Mouse (Mus musculus) midbrain, embryonic 12.5 days (tissue): ENCODE measurements around the gene Fgfr4. TPM values are rescaled to one million over a fixed set of nuclear protein-coding genes. Genes with fewer than 3 reads are reported as not detected.

Experiments used
- ATAC-seq: fragments of 200-750 bp; cut with Nextera tagmentation; 2 replicates; pipeline ENCODE4 v1.8.0; 2017; ENCODE audit warnings: low read depth, moderate TSS enrichment, moderate library complexity; ENCODE audit not compliant: low FRiP score
- H3K27ac ChIP-seq: fragments of 300-500 bp; sonication (generic); replicated peaks from 2 replicates; pipeline ENCODE4 v1.5.1; 2016; ENCODE audit warnings: mild to moderate bottlenecking
- H3K27me3 ChIP-seq: fragments of 300-500 bp; sonication (generic); 2 replicates; pipeline ENCODE4 v1.6.1; 2016; ENCODE audit warnings: mild to moderate bottlenecking
- H3K36me3 ChIP-seq: fragments of 300-500 bp; sonication (generic); 2 replicates; pipeline ENCODE4 v1.6.1; 2016
- H3K4me1 ChIP-seq: fragments of 300-500 bp; sonication (generic); 2 replicates; pipeline ENCODE4 v1.6.1; 2016
- H3K4me2 ChIP-seq: fragments of 300-500 bp; sonication (generic); replicated peaks from 2 replicates; pipeline ENCODE4 v1.6.1; 2016; ENCODE audit warnings: mild to moderate bottlenecking, moderate library complexity
- H3K4me3 ChIP-seq: fragments of 300-500 bp; sonication (generic); 2 replicates; pipeline ENCODE4 v1.5.1; 2016; ENCODE audit warnings: mild to moderate bottlenecking
- H3K9ac ChIP-seq: fragments of 300-500 bp; sonication (generic); replicated peaks from 2 replicates; pipeline ENCODE4 v1.6.1; 2016; ENCODE audit warnings: mild to moderate bottlenecking, moderate library complexity
- H3K9me3 ChIP-seq: fragments of 300-500 bp; sonication (generic); 2 replicates; pipeline ENCODE4 v1.6.1; 2016; ENCODE audit warnings: mild to moderate bottlenecking
- WGBS: fragments of 180-500 bp; shearing (Covaris S2); methylation state at CpG from one replicate; pipeline ENCODE4 v1.1.7; 2016; 5-methylcytosine and 5-hydroxymethylcytosine counted together
- polyA plus RNA-seq: library from polyadenylated mRNA; unstranded; fragments of >200 nt; fragmentation: Nextera tagmentation; extraction: Ambion mirVana; gene quantifications from 2 replicates; pipeline ENCODE4 v1.2.1, GENCODE M21; 2016

Gene Fgfr4
- polyA plus RNA-seq: 0.37 and 0.70 TPM in 2 replicates

DNA sequence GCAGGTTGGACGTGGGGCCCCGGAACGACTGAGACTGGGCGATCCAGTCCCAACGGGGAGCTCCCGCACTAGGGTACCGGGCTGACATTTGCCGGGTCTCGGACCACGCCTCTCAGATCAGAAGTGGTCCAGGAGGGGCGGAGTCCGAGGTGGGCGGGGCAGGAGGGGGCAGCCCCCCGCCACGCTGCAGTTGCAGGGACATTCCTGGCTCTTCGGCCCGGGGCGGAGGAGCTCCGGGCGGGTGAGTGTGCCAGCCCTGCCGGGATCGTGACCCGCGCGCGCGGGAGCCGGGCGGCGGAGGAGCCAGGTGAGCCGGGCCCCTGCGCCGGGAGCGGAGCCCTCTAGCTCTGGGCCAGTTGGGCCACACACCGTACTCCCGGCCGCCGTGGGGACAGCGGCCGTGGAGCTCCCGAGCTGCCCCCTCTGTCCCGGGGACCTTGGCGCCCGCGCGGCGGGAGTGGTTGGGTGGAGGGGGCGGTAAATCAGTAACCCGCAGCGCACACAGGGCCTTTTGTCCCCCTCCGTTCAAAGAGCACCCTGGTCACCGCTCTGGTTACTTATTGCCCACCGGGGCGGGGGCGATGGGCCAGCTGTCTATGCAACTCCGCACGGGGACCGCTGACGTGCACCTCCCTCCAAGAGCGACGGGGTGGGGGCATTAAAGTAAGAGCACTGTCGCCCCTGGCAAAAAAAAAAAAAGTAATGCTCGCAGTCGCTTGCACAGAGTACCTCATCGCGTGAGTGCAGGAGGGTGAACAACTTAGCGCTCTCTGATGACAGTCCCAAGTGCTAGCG is at the start of gene Fgfr4:
Gene Fgfr4, plus strand, starts transcription at position 20 of the 795 bp plus-strand sequence.
- H3K27ac ChIP-seq: no peak within 1 kb of the TSS
- H3K4me2 ChIP-seq: peak within 1 kb of the TSS; percentile 91
- H3K27me3 ChIP-seq: peaks cover 54% of the 10 kb centered on the region

GRCm38 (mm10) chr13:55103351-55103750 is 49.1 kb upstream of the Fgfr4 start:
- ATAC-seq: no peak
- Histone ChIP-seq H3K36me3 (peaks cover 8% of the 10 kb centered on the region; the same call in 1 of the 2 replicates), H3K9ac (no peak overlapping the region), H3K9me3 (peaks cover 3% of the 10 kb centered on the region; the same call in 1 of the 2 replicates), H3K4me1 (peaks cover 19% of the 10 kb centered on the region), H3K4me2 (no peak overlapping the region), H3K4me3 (no peak overlapping the region), H3K27me3 (no peaks in the 10 kb centered on the region), H3K27ac (no peak overlapping the region)
- WGBS: 79% methylated on average over 2 of the region's 2 CpGs

More for the DNA sequence above, at the start of gene Fgfr4:
- Histone ChIP-seq H3K9me3 (no peaks in the 10 kb centered on the region), H3K4me1 (peaks cover 9% of the 10 kb centered on the region), H3K9ac (peak within 1 kb of the TSS; percentile 57), H3K36me3 (no peaks in the 10 kb centered on the region), H3K4me3 (peak within 1 kb of the TSS; percentile 52)
- peak; percentile 54 for ATAC-seq
- WGBS: 2% methylated on average over 65 of the region's 68 CpGs

DNA sequence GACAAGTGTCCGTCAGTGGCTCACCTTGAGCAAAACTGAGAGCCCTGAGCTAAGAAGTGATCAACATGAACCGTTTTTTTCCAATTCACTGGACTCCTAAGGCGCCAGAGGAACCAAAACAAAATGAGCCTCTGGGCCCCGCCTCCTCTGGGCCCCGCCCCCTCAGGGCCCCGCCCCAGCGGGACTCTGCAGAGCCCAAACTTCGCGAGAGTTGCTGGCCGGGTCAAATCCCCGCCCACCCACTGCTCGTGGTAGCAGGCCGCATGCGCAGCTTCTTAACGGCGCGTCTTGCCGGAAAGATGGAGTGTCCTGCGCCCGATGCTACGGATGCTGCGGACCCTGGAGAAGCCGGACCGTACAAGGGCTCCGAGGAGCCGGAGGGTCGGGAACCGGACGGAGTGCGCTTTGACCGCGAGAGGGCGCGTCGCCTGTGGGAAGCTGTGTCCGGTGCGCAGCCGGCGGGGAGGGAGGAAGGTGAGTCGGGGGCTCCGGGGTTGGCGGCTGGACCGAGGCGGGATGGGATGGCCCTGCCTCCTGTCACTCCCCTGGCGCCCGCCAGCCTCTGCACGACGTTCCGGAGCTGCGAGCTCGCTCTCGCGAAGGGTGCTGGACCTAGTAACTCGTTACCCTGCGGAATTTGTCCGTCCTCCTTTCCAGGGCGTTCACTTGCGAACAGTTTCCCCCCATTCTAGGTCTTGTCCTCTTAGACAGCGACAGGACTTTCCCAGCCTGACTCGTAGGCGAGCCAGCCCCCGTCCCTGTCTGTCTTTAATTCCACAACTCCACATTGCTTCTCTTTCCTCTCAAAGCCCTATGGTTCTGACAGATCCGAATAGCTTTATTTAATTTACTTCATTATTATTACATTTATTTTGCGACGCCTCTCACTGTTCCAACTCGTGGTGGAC is 47.1 kb upstream of the Fgfr4 start, which contains the start of gene Zfp346:
Gene Zfp346, plus strand, starts transcription at position 267 of the 908 bp plus-strand sequence.
- Histone ChIP-seq H3K36me3 (peaks cover 8% of the 10 kb centered on the region; the same call in 1 of the 2 replicates), H3K4me2 (peak within 1 kb of the TSS; percentile 83), H3K9me3 (peaks cover 3% of the 10 kb centered on the region; the same call in 1 of the 2 replicates), H3K27ac (peak within 1 kb of the TSS; percentile 88), H3K4me3 (peak within 1 kb of the TSS; percentile 84), H3K9ac (peak within 1 kb of the TSS; percentile 91), H3K27me3 (no peaks in the 10 kb centered on the region), H3K4me1 (peaks cover 12% of the 10 kb centered on the region)
- 1% methylated on average over 65 of the region's 66 CpGs for WGBS
- peak; percentile 94 for ATAC-seq

DNA sequence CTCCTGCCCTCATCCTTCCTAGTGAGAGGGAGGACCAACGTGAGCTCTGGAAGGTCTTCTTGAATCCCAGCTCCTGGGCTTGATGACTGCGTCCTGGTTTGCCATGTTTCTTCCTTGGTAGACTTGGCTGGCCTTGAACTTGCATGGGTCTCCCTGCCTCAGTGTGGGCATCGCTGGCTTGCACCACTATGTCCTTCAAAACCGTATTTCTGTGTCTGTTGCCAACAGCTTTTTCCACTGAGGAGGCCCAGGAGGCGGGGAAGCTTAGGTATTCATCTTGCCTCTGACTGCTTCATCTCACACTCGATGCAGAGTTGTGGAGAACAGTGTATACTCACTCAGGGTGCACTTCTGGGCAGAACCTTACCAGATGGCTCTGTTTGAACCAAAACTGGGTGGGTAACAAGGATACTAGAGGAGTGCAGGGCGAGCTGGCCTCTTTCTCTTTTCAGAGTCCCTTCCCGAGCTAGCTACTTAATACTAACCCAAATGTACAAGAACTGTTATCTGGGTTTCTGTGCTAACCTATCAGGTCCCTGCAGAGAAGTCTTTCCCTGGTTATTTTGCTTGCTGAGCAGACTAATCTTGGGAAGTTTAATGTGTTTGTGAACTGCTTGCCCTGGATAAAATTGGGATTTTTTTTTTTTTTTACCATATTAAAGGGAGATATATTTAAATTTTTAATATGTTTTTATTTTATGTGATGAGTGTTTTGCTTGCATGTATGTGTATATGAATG is 46.3 kb upstream of the Fgfr4 start:
- Histone ChIP-seq H3K9me3 (peaks cover 3% of the 10 kb centered on the region; the same call in 1 of the 2 replicates), H3K36me3 (peaks cover 8% of the 10 kb centered on the region; the same call in 1 of the 2 replicates), H3K9ac (peak overlapping the region; percentile 91), H3K4me2 (peak overlapping the region; percentile 83), H3K4me1 (peaks cover 12% of the 10 kb centered on the region), H3K27ac (no peak overlapping the region), H3K4me3 (peak overlapping the region; percentile 84), H3K27me3 (no peaks in the 10 kb centered on the region)
- no peak for ATAC-seq
- WGBS: 20% methylated on average over 8 of the region's 8 CpGs

- Histone ChIP-seq H3K4me1 (peaks cover 12% of the 10 kb centered on the region), H3K36me3 (peaks cover 8% of the 10 kb centered on the region; the same call in 1 of the 2 replicates), H3K27me3 (no peaks in the 10 kb centered on the region), H3K4me2 (no peak overlapping the region), H3K4me3 (no peak overlapping the region), H3K9me3 (no peaks in the 10 kb centered on the region), H3K27ac (no peak overlapping the region), H3K9ac (no peak overlapping the region)
- WGBS: 95% methylated on average over 4 of the region's 4 CpGs
- ATAC-seq: no peak
These were observed 45.3 kb upstream of the Fgfr4 start for GRCm38 (mm10) chr13:55107116-55107515.

DNA sequence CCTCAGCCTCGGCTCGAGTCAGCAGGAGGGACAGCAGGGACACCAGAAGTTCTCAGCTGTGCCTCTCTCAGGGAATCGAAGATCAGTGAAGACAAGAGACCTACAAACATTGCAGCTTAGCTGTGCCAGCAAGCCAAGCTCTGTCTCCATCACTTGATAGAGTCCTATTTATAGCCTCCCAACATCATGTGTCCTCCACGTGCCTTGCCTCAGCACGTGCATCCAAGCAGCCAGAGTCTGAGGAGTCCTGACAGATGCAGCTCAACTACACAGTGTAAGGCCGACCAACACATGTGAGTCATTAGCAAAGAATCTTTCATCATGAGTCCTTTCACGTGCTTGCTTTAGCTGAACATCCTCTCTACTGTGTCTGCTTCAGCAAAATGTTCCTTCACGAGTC is 44.7 kb upstream of the Fgfr4 start:
- no peak overlapping the region for H3K4me3 ChIP-seq
- H3K27ac ChIP-seq: no peak overlapping the region
- no peak overlapping the region for H3K4me2 ChIP-seq
- no peaks in the 10 kb centered on the region for H3K27me3 ChIP-seq
- WGBS: 91% methylated on average over 8 of the region's 8 CpGs
- peaks cover 12% of the 10 kb centered on the region for H3K4me1 ChIP-seq
- peaks cover 8% of the 10 kb centered on the region; the same call in 1 of the 2 replicates for H3K36me3 ChIP-seq
- H3K9me3 ChIP-seq: no peaks in the 10 kb centered on the region
- no peak overlapping the region for H3K9ac ChIP-seq
- no peak for ATAC-seq

GRCm38 (mm10) chr13:55114375-55114774 is 38.1 kb upstream of the Fgfr4 start:
- Histone ChIP-seq H3K4me1 (no peaks in the 10 kb centered on the region), H3K4me3 (no peak overlapping the region), H3K36me3 (peaks cover 52% of the 10 kb centered on the region), H3K9me3 (no peaks in the 10 kb centered on the region), H3K9ac (no peak overlapping the region), H3K27ac (no peak overlapping the region), H3K27me3 (no peaks in the 10 kb centered on the region), H3K4me2 (no peak overlapping the region)
- no peak for ATAC-seq
- 89% methylated on average over 6 of the region's 6 CpGs for WGBS

GRCm38 (mm10) chr13:55124903-55125302 is 27.5 kb upstream of the Fgfr4 start:
- ATAC-seq: no peak
- Histone ChIP-seq H3K4me3 (no peak overlapping the region), H3K4me1 (no peaks in the 10 kb centered on the region), H3K9ac (no peak overlapping the region), H3K4me2 (no peak overlapping the region), H3K27ac (no peak overlapping the region), H3K9me3 (no peaks in the 10 kb centered on the region), H3K36me3 (peaks cover 53% of the 10 kb centered on the region), H3K27me3 (no peaks in the 10 kb centered on the region)
- 97% methylated on average over 6 of the region's 6 CpGs for WGBS

- Histone ChIP-seq H3K27me3 (no peaks in the 10 kb centered on the region), H3K4me1 (0 out of 2 replicates have a peak, but pooled peaks cover 4% of the 10 kb centered on the region), H3K4me2 (no peak within 1 kb of the TSS), H3K4me3 (no peak within 1 kb of the TSS), H3K36me3 (peaks cover 47% of the 10 kb centered on the region), H3K9ac (no peak within 1 kb of the TSS), H3K9me3 (no peaks in the 10 kb centered on the region), H3K27ac (no peak within 1 kb of the TSS)
- WGBS: 94% methylated on average over 2 of the region's 2 CpGs
- no peak for ATAC-seq
These were observed 19.0 kb upstream of the Fgfr4 start, which contains the start of gene Gm17617 for GRCm38 (mm10) chr13:55133448-55133847. Gene Gm17617 (minus strand): TSS chr13:55133548.

DNA sequence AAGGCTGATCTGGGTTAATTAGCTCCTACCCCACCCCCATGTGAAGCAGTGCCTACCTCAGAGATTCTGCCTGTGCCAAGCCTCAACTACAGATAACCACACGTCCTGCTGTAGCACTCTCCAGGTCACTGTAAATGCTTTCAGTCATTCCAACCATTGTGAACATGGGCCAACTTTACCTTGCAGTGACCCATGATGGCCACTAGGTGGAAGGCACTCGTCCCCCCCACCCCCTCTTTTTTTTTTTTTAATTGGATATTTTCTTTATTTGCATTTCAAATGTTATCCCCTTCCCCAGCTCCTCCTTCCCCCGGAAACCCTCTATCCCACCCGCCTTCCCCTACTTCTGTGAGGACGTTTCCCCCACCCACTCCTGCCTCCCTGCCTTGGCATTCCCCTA is 17.1 kb upstream of the Fgfr4 start:
- no peak for ATAC-seq

GRCm38 (mm10) chr13:55140271-55140670 is 12.2 kb upstream of the Fgfr4 start:
- 62% methylated on average over 2 of the region's 2 CpGs for WGBS
- H3K4me1 ChIP-seq: 0 out of 2 replicates have a peak, but pooled peaks cover 1% of the 10 kb centered on the region
- no peak overlapping the region for H3K4me3 ChIP-seq
- H3K27me3 ChIP-seq: no peaks in the 10 kb centered on the region
- no peaks in the 10 kb centered on the region for H3K9me3 ChIP-seq
- no peak for ATAC-seq
- H3K27ac ChIP-seq: no peak overlapping the region
- no peaks in the 10 kb centered on the region for H3K36me3 ChIP-seq
- no peak overlapping the region for H3K9ac ChIP-seq
- H3K4me2 ChIP-seq: no peak overlapping the region

More for the DNA sequence above, 17.1 kb upstream of the Fgfr4 start:
- Histone ChIP-seq H3K4me2 (no peak overlapping the region), H3K9ac (no peak overlapping the region), H3K36me3 (peaks cover 34% of the 10 kb centered on the region), H3K4me3 (no peak overlapping the region), H3K4me1 (0 out of 2 replicates have a peak, but pooled peaks cover 4% of the 10 kb centered on the region), H3K27ac (no peak overlapping the region), H3K9me3 (no peaks in the 10 kb centered on the region), H3K27me3 (no peaks in the 10 kb centered on the region)
- 10% methylated on average over 5 of the region's 5 CpGs for WGBS
